Mouse (Mus musculus): ENCODE data around the gene Lingo2.

DNA sequence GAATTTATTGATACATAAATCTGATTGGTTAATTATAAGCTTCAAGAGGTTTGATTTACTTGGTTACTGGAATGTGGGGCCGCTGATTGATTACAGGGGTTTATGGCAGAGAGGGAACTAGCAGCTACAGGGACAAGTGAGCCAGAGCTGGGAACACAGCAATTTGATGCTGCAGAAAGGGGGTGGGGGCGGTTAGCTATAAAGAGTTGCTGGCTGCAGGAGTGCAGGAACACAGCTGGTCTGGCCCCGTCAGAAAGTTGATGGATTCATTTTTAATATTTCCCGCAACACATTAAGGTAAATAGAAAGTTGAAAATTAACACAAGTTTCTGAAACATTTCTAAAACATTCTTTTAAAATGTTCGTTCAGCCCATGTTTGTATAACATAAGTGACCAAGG, 919.5 kb downstream of the Lingo2 start:
- TF ChIP-seq CTCF (IDR thresholded peaks at IDR 0.05; ENCODE audit: low read depth, low read length) (no peak), POLR2A (IDR thresholded peaks at IDR 0.05; ENCODE audit: extremely low read depth, insufficient read depth, low read length) (no peak)

Measured in liver, adult 2 months (tissue).